In genomic region chr2:37566035-37566434, GRCm38 (mm10) we compare ENCODE assay signal across 18 mouse cellular contexts. TPM values are rescaled to one million over a fixed set of nuclear protein-coding genes. Genes with fewer than 3 reads are reported as not detected.
DNase-seq lines count a peak whose midpoint lies in the region; ATAC-seq lines count a peak whose summit lies in the region.
"Had no signal": no experiment of that assay in that cellular context is flagged by ENCODE, and none has a peak within 500 bp of the region (broad histone marks: within the 10 kb centered on the region; RNA-seq: fewer than 3 reads in every experiment).

No protein-coding gene starts in this region.

- peak; percentile 56 for ATAC-seq in common myeloid progenitor, adult 5-6 weeks (replicated peaks; ENCODE audit: low read depth, poor library complexity, severe bottlenecking)
- ATAC-seq in megakaryocyte, adult 5-6 weeks (ENCODE audit: poor library complexity, severe bottlenecking), result peak; percentile 35
- ATAC-seq: forebrain, embryonic 14.5 days; forebrain, postnatal 0 days; intestine, embryonic 15.5 days had no signal

- peak; percentile 55 for DNase-seq in 416B (ENCODE audit: low read depth)
- peak; percentile 32 to 56 for DNase-seq in natural killer cell, adult 2 months (ENCODE audit: low spot score in 2 of 2)
- DNase-seq in cerebellum, postnatal 4 days (ENCODE audit: low spot score in 2 of 2), result no peak
- DNase-seq in cerebellum, adult 18-20 months, result no peak
- no peak for DNase-seq in lung, postnatal 25 days (ENCODE audit: low spot score)
- DNase-seq: adrenal gland, adult 8-10 months; cerebellum, adult 11 months; cerebellum, adult 8-10 months; cerebellum, postnatal 10 days; cerebellum, postnatal 36 days; forebrain, postnatal 0 days; gastrocnemius, adult 2 months; gastrocnemius, postnatal 14 days; heart, postnatal 4 days had no signal

RNA-seq across cellular contexts. Expression of gene Gpr21, which starts 49.9 kb away (rescaled TPM):
- 1.2 and 2.1 TPM in 2 replicates for total RNA-seq in common myeloid progenitor, adult 5-6 weeks (2017)
- total RNA-seq in megakaryocyte, adult 5-6 weeks (2015), result 0.69 and 1.7 TPM in 2 replicates
- total RNA-seq in megakaryocyte, adult 5-6 weeks (2017), result 0.84 and 1.4 TPM in 2 replicates

Comparison
In these comparisons a context has a peak if more than half of its experiments do, and no peak if none do; other contexts are left out.
1. DNase-seq: peak in 416B (single experiment) and natural killer cell, adult 2 months (2 of 2); none in cerebellum, postnatal 4 days (0 of 2), cerebellum, adult 18-20 months (0 of 2) and lung, postnatal 25 days (single experiment).